Comparison of ENCODE assay signal across 8 mouse cellular contexts in the genomic region with DNA sequence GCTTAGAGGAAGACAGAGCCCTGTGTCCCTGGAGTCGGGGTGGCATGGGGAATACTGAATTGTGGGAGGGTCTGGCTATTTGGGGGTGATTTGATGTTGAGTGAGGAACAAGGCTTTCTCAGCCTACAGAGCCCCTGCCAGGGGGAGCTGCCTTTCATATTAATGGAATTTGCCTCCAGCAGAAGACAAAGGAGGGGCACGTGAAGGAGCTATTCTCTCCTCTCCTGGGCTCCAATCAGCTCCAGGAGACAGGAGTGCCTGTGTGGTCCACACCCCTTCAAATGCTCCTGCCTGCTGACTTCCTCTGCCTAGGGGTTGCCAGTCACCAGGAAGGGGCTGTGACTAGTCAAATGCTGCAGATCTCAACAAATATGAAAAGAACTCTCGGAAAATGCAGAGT.
DNase-seq lines count a peak whose midpoint lies in the region; ATAC-seq and TF ChIP-seq lines count a peak whose summit lies in the region.

No protein-coding gene starts in this region.

- peak; percentile 8 for DNase-seq in lung, postnatal 0 days (ENCODE audit: low spot score)
- DNase-seq in lung, postnatal 4 days, result no peak
- DNase-seq in stomach, postnatal 0 days (ENCODE audit: low spot score), result no peak
- no peak for DNase-seq in layer of hippocampus, postnatal 14 days (ENCODE audit: low spot score in 2 of 2)
- no peak for DNase-seq in urinary bladder, adult 18-20 months (ENCODE audit: low spot score in 2 of 2)
- DNase-seq in layer of hippocampus, adult 2 months (ENCODE audit: low spot score in 2 of 2), result no peak

- TF ChIP-seq EP300 in lung, postnatal 0 days (IDR thresholded peaks at IDR 0.05), result no peak
- no peak for TF ChIP-seq EP300 in stomach, postnatal 0 days (optimal IDR thresholded peaks at IDR 0.05)

- no peak for ATAC-seq in lung, postnatal 0 days
- no peak; the same call in 1 of the 2 replicates for ATAC-seq in heart, embryonic 11.5 days (replicated peaks; ENCODE audit: insufficient number of reproducible peaks, low FRiP score, low TSS enrichment)
- no peak for ATAC-seq in limb, embryonic 15.5 days (ENCODE audit: insufficient number of reproducible peaks, low FRiP score, low TSS enrichment, low read depth)
- no peak for ATAC-seq in stomach, postnatal 0 days (ENCODE audit: low FRiP score, low TSS enrichment)

- WGBS in lung, postnatal 0 days, result 20% methylated on average over 3 of the region's 3 CpGs
- WGBS in heart, embryonic 11.5 days (ENCODE audit: insufficient replicate concordance), result 16% methylated on average over 3 of the region's 3 CpGs
- 7% methylated on average over 3 of the region's 3 CpGs for WGBS in limb, embryonic 15.5 days
- WGBS in stomach, postnatal 0 days, result 28% methylated on average over 3 of the region's 3 CpGs

- no peaks in the 10 kb centered on the region for H3K4me1 ChIP-seq in lung, postnatal 0 days (ENCODE audit: insufficient read depth, low read depth, low read length)
- peaks cover 15% of the 10 kb centered on the region for H3K4me1 ChIP-seq in heart, embryonic 11.5 days (ENCODE audit: control insufficient read depth, insufficient read depth, low read length)
- peaks cover 8% of the 10 kb centered on the region for H3K4me1 ChIP-seq in limb, embryonic 15.5 days
- no peaks in the 10 kb centered on the region for H3K4me1 ChIP-seq in stomach, postnatal 0 days (replicated peaks; ENCODE audit: control insufficient read depth, insufficient read depth)

- H3K27me3 ChIP-seq in lung, postnatal 0 days (replicated peaks; ENCODE audit: insufficient read depth, low read length), result no peaks in the 10 kb centered on the region
- no peaks in the 10 kb centered on the region for H3K27me3 ChIP-seq in heart, embryonic 11.5 days (ENCODE audit: control insufficient read depth, insufficient read depth, low read length)
- H3K27me3 ChIP-seq in limb, embryonic 15.5 days, result 0 out of 2 replicates have a peak, but pooled peaks cover 4% of the 10 kb centered on the region
- H3K27me3 ChIP-seq in stomach, postnatal 0 days (ENCODE audit: control insufficient read depth, insufficient read depth, low read length), result no peaks in the 10 kb centered on the region

- H3K4me2 ChIP-seq in lung, postnatal 0 days (replicated peaks; ENCODE audit: low read depth, low read length), result peak overlapping the region; percentile 41
- H3K4me2 ChIP-seq in heart, embryonic 11.5 days, result peak overlapping the region; percentile 62
- H3K4me2 ChIP-seq in limb, embryonic 15.5 days, result peak overlapping the region; percentile 39
- peak overlapping the region; percentile 27 for H3K4me2 ChIP-seq in stomach, postnatal 0 days (replicated peaks; ENCODE audit: low read depth)

- no peaks in the 10 kb centered on the region for H3K9me3 ChIP-seq in lung, postnatal 0 days (ENCODE audit: low read length)
- H3K9me3 ChIP-seq in heart, embryonic 11.5 days (replicated peaks; ENCODE audit: control insufficient read depth, low read length), result no peaks in the 10 kb centered on the region
- H3K9me3 ChIP-seq in limb, embryonic 15.5 days, result no peaks in the 10 kb centered on the region
- no peaks in the 10 kb centered on the region for H3K9me3 ChIP-seq in stomach, postnatal 0 days (ENCODE audit: control insufficient read depth, low read length)

- 0 out of 2 replicates have a peak overlapping the region, but pooled peaks have one; percentile 19 for H3K9ac ChIP-seq in lung, postnatal 0 days (replicated peaks; ENCODE audit: low read depth)
- H3K9ac ChIP-seq in heart, embryonic 11.5 days (ENCODE audit: low read depth, low read length), result peak overlapping the region; percentile 62
- no peak overlapping the region for H3K9ac ChIP-seq in limb, embryonic 15.5 days
- H3K9ac ChIP-seq in stomach, postnatal 0 days (ENCODE audit: low read length), result no peak overlapping the region

- H3K36me3 ChIP-seq in lung, postnatal 0 days (ENCODE audit: insufficient read depth, low read length), result no peaks in the 10 kb centered on the region
- no peaks in the 10 kb centered on the region for H3K36me3 ChIP-seq in heart, embryonic 11.5 days (ENCODE audit: control insufficient read depth, insufficient read depth, low read length)
- no peaks in the 10 kb centered on the region for H3K36me3 ChIP-seq in limb, embryonic 15.5 days
- no peaks in the 10 kb centered on the region for H3K36me3 ChIP-seq in stomach, postnatal 0 days (ENCODE audit: control insufficient read depth, insufficient read depth, low read length)

- H3K27ac ChIP-seq in lung, postnatal 0 days (ENCODE audit: low read length), result no peak overlapping the region
- H3K27ac ChIP-seq in heart, embryonic 11.5 days (ENCODE audit: low read depth, low read length), result peak overlapping the region; percentile 35
- H3K27ac ChIP-seq in limb, embryonic 15.5 days, result no peak overlapping the region
- no peak overlapping the region for H3K27ac ChIP-seq in stomach, postnatal 0 days (replicated peaks)
- no peak overlapping the region for H3K27ac ChIP-seq in layer of hippocampus, adult 2 months

- peak overlapping the region; percentile 12 for H3K4me3 ChIP-seq in lung, postnatal 0 days (ENCODE audit: low read depth, low read length)
- peak overlapping the region; percentile 42 for H3K4me3 ChIP-seq in heart, embryonic 11.5 days (ENCODE audit: low read depth, low read length)
- H3K4me3 ChIP-seq in limb, embryonic 15.5 days, result peak overlapping the region; percentile 14
- H3K4me3 ChIP-seq in stomach, postnatal 0 days (ENCODE audit: low read depth, low read length), result 0 out of 2 replicates have a peak overlapping the region, but pooled peaks have one; percentile 1
- no peak overlapping the region for H3K4me3 ChIP-seq in layer of hippocampus, adult 2 months

- TF ChIP-seq CTCF in lung, postnatal 0 days (IDR thresholded peaks at IDR 0.05), result no peak
- no peak for TF ChIP-seq CTCF in stomach, postnatal 0 days (IDR thresholded peaks at IDR 0.05; ENCODE audit: low read depth)
- TF ChIP-seq CTCF in layer of hippocampus, adult 2 months (conservative IDR thresholded peaks at IDR 0.05), result no peak

Comparison
In these comparisons a context has a peak if more than half of its experiments do, and no peak if none do; other contexts are left out.
1. H3K9ac ChIP-seq: peak in lung, postnatal 0 days (single experiment) and heart, embryonic 11.5 days (single experiment); none in limb, embryonic 15.5 days (single experiment) and stomach, postnatal 0 days (single experiment).
2. Peak in every context shown above with its lines, with median percentiles within 50 percentile points of each other: H3K4me2 ChIP-seq.